Mouse (Mus musculus) urinary bladder, adult 2 months (tissue): ENCODE results near the gene Dnajc21. TPM values are rescaled to one million over a fixed set of nuclear protein-coding genes. Genes with fewer than 3 reads are reported as not detected.
"Not testable (repeated sequence)": the region's sequence is repeated elsewhere in the genome, so short reads cannot be mapped to it uniquely, and the experiment has no call there.

ENCODE experiments used
- DNase-seq: peaks from one replicate; pipeline ENCODE4 v3.0.0; 2022; ENCODE audit warnings: low spot score
- polyA plus RNA-seq: library from polyadenylated mRNA; depleted of rRNA; stranded (reverse); fragments of >200 nt; gene quantifications from 2 replicates; pipeline ENCODE4 v1.2.3, GENCODE M21; 2012; rRNA removed

Gene Dnajc21
- polyA plus RNA-seq, result 9.6 and 13.2 TPM in 2 replicates

DNA sequence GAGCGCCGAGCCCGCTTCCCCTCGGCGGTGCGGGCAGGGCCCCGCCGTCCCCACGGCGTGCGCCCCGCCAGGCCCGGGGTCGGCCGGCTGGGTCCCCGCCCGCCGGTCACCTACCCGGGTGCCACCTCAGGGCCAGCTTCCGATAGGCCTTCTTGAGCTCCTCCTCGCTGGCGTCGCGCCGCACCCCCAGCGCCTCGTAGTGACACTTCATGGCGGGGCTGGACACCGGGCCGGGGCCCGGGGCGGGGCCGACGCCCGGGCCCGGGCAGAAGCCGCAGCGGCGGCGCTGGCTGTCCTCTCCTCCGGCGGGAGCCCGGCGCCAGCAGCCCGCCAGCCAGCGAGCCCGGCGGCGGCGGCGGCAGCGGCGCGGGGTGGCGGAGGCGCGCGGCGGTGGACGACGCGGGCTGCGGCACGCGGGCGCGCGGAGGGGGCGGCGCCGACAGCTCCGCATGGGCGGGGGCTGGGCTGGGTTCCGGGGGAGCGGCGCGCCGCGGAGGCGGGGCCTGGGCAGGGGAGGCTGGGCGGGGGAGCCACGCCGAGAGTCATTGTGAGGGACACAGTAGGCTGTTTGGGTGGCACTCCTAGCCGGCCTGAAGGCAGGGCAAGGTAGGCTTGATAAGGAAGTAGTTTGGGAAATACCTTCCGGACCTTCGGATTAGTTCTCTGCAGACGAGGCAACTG is at the start of gene Dnajc21:
Gene Dnajc21 (minus strand): TSS at position 366 of the 681 bp plus-strand sequence.
- peak; percentile 83 for DNase-seq

DNA sequence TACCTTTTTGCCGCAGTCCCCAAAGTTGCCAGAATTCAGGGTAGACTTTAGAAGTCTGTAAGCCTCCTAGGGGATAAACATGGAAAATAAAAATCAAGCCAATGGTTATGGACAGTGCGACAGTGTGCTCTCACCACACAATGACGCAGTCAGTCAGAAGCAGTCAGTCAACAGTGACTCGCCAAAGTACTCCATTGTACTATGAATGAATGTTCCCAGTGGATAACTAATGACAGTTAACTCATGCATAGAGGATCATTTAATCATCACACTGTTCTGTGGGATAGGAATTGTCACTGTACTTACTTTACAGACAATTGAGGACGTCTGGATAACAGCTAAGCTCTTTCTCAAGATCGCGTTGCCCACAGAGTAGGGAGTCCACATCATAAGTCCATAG is 44.9 kb upstream of the Dnajc21 start:
- no peak for DNase-seq

DNA sequence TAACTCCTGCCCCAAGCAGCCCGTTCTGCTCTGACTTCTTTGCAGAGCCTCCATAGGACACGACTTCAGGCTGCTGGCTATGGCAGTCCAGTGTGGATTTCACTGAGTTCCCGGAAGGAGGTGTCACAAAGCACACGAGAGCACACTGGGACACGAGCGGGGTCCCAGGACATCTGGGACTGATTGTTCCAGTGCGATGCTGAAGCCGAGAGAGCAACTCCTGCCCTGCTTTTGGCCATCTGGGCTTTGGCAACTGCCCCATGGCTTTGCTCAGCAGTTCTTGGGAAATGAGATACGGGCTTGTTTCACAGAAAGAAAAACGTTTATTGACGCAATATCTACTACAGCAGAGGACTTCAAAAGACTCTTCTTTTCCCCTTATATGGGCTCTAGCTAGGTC is 35.8 kb upstream of the Dnajc21 start:
- no peak for DNase-seq

DNA sequence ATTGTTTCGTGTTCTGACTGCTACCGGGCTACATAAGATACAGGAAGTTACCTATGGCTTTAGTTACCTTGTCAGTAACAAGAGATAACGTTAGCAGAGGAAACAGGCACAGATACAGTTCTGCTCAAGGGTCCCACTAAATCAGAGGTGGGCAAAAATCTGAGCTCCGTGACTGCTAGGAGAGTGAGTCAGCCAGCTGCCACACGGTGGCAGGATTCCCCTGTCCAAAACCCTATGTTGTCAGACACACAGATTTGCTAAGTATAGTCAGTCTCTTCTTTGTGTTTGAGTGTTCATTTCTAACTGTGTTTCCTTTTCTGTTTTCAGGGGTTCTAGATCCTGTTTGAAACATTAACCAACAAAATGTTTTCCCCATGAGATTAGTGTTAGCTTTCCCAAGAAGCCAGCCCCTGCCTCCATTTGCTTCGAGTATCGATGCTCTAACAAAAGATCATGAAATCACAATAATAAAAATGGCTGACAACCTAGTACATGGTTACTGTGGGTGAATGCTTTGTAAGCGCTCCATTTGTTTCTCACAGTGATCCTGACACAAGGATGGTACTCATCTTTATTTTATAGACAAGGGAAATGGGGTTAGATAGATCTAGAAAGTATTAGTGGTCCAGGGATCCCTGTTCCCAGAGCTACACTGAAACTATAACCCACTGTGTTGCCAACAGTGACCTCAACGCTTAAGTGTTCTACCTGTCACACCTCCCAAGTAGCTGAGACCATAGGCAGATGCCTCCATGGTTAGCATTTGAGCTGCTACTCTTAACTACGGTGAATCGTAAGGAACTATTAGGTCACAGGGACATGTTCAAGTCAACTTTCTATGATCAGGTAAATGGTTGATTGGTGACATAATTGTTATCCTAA is 30.8 kb upstream of the Dnajc21 start:
- peak; percentile 26 for DNase-seq

DNA sequence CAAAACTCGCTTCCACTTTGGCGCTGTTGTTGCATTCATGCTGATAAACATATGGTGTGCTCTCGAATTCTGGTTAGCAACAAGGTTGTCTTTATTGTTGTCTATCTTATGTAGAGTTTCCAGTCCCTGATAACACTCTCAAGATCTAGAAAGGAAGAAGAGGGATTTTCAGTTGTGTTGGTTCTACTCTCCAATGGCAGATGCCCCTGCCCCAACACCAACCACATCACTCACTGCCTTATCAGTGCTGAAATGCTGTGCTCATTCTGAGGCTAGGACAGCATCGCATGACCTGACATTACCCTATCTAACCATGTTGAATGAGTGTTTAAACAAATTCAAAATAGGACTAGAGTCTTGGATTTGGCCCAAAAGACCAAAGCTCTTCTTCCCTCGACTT is 29.7 kb upstream of the Dnajc21 start:
- DNase-seq, result no peak

DNA sequence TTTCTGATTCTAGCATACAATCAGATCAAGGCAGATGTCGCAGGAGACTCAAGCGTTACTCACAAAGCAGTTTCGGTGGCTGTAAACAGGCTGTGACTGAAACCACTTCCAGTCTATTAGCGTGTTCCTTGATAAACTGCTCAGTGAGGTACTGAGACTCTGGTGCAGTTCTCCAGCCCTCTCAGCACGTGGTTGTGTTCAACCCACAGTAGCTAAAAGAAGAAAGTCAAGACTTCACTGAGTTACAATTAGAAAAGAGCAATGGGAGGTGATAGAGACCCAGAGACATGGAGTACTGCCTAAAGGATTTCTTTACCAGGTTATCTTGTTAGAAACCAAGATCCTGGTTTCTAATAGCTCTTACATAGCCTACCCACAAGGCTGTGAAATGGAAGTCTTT is 29.3 kb upstream of the Dnajc21 start:
- DNase-seq, result no peak

DNA sequence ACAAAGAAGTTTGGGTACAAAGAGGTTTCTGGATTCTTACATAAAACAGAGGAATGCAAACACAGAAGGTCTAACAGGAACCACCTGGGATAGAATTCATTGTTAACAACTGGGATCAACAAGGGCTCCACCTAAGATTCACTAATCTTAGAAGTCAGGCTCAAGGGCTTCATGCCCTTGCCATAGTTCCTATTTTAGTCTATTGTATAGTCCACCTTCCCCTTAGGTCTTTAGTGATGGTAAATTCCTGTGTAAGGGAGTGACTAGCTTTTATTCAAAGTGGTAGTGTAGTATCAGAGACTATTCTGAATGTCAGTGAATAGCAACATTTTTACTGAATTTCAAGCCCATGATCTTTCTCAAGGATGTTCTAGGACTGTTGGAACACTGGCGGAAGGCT is 26.4 kb upstream of the Dnajc21 start:
- not testable (repeated sequence) for DNase-seq

DNA sequence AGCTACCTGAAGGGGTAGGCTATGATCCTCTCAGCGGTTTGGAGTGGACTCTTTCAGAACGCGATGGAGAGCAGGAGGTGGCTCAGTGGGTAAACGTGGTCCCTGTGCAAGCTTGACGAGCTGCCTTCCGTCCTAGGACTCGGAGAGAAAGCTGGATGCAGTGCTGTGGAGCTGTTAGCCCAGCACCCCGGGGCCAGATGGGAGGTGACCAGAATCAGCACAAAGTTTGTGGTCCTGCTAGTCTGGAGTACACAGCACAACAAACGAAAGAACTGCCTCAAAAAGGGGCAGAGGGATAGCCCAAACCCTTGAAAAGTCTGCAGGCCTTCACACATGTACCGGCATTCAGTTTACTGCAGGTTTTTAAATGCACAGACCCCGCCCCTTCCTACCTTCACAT is 25.6 kb upstream of the Dnajc21 start:
- no peak for DNase-seq

DNA sequence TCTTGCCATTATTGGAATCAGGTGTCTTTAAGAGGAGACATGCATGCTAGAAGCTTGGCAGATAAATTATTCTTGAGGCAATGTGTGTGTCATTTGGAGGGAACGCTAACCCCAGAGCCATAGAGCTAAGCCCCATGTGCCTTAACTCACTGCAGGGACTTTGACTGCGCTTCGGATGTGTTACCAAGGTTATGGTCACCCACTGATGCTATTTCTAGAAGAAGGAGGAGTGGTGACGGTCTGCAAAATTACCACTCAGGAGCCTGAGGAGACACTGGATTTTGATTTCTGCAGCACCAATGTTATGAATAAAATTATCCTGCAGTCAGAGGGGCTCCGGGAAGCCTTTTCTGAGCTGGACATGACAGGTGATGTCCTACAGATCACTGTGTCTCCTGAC is 19.8 kb upstream of the Dnajc21 start:
- no peak for DNase-seq

DNA sequence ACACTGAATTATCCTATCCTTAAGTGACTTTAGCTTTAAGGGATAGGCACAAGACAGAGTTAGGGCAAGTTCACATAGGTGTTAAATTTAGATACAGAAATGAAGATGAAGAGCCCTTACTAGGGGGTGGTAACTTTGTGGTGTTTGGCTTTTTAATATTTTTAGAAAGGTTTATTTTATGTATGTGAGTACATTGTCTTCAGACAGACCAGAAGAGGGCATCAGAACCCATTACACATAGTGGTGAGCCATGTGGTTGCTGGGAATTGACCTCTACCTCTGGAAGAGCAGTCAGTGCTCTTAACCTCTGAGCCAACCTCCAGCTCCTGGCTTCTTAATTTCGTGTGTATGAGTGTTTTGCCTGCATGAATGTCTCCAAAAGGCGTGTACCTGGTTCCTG is 16.9 kb upstream of the Dnajc21 start:
- DNase-seq, result no peak

DNA sequence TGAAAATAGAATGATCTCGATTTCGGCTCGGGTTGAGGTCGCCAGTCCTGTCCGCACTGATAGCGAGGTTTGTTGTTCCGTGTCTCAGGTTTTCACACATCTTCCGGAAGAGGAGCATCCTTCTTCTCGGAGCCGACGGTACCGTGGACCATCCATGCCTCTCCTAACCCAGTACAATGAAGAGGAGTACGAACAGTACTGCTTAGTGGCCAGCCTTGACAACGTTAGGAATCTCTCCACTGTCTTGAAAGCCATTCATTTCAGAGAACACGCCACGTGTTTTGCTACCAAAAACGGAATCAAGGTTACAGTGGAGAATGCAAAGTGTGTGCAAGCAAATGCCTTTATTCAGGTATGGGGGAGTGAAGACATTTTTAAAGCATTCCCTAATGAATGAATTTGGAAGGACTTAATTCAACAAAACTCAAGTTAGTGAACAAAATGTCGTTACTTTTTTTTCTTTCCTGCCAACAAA is 16.1 kb upstream of the Dnajc21 start:
- no peak for DNase-seq

DNA sequence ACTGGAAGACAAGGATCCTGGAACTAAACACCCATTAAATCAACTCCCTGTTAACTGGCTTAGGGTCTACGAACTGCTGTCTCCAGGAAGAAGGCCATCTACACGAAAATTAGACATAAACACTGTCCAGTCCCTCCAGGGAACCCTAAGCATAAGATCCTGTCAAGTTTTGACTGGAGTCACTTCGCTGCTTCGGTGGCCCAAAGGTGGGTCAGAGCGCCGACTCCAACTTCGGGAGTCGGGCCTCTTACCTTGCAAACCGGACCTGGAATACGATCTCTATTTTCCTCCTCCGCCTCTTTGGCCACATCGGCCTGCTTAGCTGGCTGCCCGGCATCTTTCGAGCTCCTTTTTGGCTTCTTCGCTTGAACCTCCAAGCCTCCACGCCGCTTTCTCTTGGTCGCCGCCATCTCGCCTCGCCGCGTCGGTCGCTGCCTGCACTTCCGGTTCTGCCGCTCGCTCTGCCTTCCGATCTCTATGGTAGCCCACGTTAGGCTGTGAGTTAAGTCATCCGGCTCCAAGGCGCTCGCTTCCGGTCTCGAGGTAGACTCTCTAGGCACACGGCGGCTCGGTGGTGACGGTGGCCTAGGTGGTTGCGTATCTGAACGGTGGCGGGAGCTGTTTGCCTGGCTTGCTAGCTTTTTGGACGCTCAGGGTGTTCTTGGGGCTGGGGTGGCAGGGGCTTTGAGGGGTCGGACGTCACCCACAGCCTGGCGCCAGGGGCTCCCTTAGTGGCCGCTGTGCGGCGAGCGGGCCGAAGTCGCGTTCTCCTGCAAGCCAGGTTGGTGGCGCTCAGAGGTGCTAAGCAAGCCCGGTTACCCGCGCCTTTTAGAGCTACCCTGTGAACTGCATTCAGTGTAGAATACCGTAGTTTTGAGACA is 15.4 kb upstream of the Dnajc21 start, which contains the start of the genes Brix1 and Rad1:
Gene Brix1 (minus strand): TSS at position 464 of the 881 bp plus-strand sequence.
Gene Rad1 (plus strand): TSS at position 535 of the 881 bp plus-strand sequence.
- DNase-seq, result peak; percentile 79

DNA sequence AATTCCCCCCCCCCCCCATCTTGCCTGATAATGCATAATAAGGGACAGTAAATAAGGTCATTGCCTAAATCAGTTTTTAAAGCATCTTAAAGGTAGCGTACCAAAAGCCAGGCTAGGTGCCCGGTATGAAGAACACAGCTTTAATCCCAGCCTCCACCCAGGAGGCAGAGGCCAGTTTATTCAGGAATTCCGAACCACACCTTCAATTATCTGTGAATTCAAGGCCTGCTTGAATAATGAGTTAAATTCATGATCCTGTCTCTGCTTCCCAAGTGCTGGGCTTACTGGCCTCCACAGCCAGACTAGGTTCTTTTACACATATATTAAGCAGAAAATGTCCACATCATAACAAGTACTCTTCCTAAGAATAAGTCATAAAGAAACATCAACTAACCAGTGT is 625 bp upstream of the Dnajc21 start:
- no peak for DNase-seq

DNA sequence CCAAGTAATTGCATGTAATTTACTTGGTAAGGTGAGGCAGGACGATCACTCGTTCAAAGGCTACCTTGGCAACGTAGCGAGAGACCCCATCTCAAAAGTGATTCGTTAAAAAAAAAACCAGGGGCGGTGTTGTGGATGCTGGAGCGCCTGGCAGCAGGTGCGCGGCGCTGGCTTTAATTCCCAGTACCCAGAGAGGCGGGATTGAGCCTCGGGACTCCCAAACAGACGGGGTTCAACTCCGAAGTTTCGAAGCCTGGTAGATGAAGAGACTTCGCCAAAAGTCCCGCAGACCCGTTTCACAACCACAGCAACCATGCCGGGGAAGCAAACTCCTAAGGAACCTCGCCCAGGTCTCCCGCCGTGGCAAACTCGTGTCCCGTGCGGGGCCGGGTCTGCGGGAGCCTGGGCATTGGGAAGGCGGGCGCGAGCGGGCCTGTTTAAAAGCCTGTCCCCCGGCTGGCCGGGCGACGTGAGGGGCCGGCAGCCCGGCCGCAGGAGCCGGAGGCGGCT is 620 bp downstream of the Dnajc21 start:
- no peak for DNase-seq

DNA sequence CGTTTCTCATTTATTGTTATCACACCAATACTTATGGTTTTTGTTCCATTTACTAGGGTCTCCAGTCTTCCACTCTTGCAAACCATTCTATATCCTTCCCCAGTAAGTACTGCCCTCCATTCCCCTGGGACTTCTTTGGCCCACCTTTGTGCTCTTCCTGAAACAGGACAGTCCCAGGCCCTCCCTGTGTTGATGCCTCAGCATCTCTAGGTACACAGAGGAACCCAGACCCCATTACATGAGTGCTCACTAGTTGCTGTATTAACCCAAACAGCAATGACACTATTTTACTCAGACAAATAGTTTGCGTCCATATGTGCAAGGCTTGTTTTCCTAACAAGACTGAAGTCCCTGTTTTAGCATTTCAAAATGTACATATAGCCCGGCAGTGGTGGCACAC is 1.6 kb downstream of the Dnajc21 start:
- no peak for DNase-seq

DNA sequence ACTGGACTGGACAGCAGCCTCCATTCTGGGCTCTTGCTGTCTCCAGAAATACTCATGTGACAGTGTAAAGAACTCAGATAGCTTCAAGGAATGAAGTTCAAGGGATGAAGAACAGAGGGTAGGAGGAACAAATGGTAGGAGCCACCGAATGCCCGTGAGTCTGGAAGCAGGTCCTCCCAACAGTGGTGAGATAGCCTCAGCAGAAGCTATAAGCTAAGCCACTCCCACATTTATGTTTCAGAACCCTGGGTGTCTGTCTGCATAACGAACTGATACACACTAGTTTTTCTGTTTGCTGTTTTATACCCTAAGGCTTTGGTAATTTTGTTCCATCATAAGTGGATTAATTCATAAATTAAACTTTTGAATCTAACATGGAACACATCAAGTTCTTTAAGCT is 5.6 kb downstream of the Dnajc21 start:
- DNase-seq, result no peak

DNA sequence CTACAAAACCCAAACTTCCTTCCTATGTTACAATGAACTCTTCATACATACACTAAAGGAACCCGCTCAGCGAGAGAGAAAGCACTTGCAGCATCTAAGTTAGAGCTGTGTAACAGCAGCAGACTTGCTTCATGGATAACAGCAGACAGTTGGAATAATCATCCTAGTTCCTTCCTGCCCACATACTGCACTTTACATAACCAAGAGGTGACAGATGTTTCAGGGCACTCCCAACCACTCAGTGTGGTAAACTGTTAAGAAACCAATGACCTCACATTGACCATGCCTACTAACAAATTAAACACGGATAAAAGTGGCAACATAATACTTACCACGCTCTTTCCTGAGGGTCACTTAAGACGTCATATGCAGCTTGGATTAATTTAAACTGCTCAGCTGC is 6.8 kb downstream of the Dnajc21 start:
- no peak for DNase-seq

DNA sequence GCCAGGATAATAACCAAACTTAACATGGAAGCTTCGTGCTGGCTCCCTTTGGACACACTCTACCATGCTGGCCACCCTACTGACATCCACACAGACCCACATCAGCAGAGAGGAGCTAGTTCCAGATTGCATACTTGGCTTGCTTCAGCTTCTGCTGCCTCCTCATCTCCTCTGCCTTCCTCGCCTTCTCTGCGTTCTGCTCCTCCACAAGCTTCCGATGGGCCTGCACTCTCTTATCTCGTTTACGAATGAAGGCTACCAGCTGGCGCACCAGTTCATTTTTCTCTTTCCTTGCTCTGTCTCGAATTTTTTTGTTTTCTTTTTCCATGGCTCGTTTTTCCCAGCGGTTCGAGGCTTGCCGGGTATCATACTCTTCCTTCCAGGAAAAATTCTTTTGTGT is 9.3 kb downstream of the Dnajc21 start:
- DNase-seq, result no peak

DNA sequence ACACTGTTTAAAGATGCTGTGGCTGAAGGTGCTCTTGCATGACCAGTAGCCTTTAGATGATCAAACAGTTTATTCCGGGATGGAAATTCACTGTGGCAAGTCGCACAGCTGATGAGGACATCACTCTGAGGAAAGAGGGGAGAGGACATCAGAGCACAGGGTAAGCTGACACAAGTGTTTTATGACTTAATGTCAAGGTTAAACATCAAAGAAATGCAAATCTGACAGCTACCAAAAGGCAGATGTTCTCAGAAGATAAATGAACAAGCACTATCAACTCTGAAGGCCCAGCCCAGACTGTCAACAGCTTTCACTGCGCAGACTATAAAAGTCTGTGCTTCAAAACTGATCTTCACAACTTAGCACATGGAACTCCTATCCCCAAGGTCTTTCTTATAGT is 23.2 kb downstream of the Dnajc21 start:
- no peak for DNase-seq

DNA sequence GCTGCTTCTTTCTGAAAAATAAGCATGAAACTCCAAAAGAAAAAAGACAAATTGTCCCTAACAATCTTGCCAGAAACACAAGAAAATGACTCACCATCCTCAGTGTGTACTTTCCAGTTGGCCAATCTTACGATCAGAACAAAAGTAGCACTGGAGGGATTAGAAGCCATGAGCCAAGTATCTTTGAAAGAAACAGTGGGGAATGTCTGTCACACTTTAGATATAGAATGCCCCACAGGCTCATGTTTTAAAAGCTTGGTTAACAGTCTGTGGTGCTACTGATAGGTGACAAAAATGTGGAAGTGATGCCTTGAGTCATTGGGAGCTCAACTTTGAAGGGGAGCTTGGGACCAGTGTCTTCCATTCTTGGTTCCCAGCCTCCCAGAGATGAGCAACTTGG is 28.0 kb downstream of the Dnajc21 start:
- no peak for DNase-seq

DNA sequence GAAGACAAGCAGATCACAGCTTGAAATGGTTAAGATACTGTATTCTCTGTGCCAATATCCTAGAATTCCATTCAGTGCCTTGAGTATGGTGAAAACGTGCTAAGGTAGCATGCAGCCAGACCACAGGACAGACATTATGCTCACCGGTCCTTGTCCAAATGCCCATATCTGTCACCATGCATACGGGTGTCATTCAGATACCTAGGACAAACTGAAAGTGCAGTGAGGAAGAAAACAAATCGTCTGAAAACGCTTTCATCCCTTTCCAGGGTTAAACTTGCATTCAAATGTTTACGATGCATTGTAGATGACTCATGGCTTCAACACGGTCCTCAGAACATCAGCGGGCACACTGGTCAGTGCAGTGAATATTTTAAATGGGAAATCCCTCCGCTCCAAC is 28.8 kb downstream of the Dnajc21 start:
- no peak for DNase-seq

DNA sequence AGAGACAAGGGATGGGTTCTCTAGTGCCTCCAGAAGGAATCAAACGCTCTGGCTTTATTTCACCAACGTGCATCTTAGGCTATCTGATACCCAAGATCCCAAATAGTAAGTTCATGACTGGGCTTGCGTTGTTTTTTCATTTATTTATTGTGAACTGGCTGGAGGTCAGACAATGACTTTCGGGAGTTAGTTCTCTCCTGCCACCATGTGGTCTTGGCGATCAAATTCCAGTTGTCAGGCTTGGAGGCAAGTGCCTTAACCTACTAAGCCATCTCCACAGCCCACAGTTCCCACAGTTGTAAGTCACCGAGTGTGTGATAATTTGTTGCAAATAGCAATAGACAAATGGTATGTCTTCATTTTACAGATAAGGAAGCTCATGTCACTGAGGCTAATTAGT is 30.4 kb downstream of the Dnajc21 start:
- no peak for DNase-seq
